In the genomic region with DNA sequence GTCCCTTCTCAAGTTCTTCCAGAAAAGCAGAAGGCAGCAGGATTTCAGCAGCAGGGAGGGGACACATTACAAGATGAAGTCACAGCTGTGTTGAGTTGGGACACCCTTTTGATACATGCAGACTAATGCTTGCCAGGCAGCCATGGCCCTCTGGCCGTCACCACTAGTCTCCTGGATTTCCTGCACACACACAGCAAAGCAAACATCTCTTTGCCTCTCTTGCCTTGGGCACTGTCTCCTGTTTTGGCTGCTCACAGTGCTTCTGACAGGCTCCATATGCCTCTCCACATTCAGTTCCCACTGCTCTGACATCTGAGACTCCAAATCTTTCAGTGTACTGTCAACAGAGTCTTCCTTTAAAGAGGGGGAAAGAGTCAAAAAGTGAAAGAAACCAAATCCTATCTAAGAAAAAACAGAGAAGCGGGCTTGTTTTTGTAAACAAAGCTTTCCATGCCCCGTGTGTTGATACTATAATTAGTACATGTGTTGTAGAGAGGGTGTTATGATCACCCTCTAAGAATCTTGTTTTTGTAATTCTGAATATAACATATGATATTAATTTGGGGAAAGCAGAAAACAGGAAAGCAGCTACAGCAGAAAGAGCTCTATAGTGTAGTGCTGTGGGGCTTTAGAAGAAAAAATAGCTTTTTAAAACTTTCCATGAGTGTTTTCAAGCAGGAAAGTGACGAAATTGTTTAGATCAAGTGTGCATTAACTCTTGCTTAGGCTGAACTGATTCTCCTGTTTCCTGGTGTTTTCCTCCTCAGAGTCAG, we compare ENCODE assay signal across 8 mouse cellular contexts.
DNase-seq lines count a peak whose midpoint lies in the region; ATAC-seq and TF ChIP-seq lines count a peak whose summit lies in the region.
"Had no signal": no experiment of that assay in that cellular context is flagged by ENCODE, and none has a peak within 500 bp of the region (broad histone marks: within the 10 kb centered on the region; RNA-seq: fewer than 3 reads in every experiment).

No protein-coding gene starts in this region.

- H3K9me3 ChIP-seq in midbrain, embryonic 10.5 days (replicated peaks) = no peaks in the 10 kb centered on the region
- no peaks in the 10 kb centered on the region for H3K9me3 ChIP-seq in midbrain, embryonic 14.5 days (ENCODE audit: control insufficient read depth, low read length)
- H3K9me3 ChIP-seq in forebrain, postnatal 0 days (ENCODE audit: low read length) = no peaks in the 10 kb centered on the region
- no peaks in the 10 kb centered on the region for H3K9me3 ChIP-seq in liver, embryonic 12.5 days (replicated peaks)
- H3K9me3 ChIP-seq: neural tube, embryonic 12.5 days had no signal

- DNase-seq in midbrain, embryonic 10.5 days (ENCODE audit: low spot score) = peak; percentile 12
- no peak for DNase-seq in midbrain, embryonic 14.5 days
- peak; percentile 52 for DNase-seq in forebrain, postnatal 0 days
- peak; percentile 37 for DNase-seq in heart, postnatal 4 days
- DNase-seq in right cerebral cortex, postnatal 4 days = peak; percentile 7

- no peak overlapping the region for H3K4me2 ChIP-seq in midbrain, embryonic 14.5 days (ENCODE audit: low read length)
- no peak overlapping the region for H3K4me2 ChIP-seq in forebrain, postnatal 0 days (ENCODE audit: low read depth)
- no peak overlapping the region for H3K4me2 ChIP-seq in liver, embryonic 12.5 days
- H3K4me2 ChIP-seq: neural tube, embryonic 12.5 days had no signal

- ATAC-seq in midbrain, embryonic 14.5 days (ENCODE audit: low FRiP score, low TSS enrichment) = no peak
- ATAC-seq in forebrain, postnatal 0 days = peak; percentile 93
- ATAC-seq in activated CD4-positive, CD25-positive, alpha-beta regulatory T cell, adult 4 months = no peak
- no peak for ATAC-seq in liver, embryonic 12.5 days

- no peaks in the 10 kb centered on the region for H3K4me1 ChIP-seq in midbrain, embryonic 10.5 days
- no peaks in the 10 kb centered on the region for H3K4me1 ChIP-seq in midbrain, embryonic 14.5 days (ENCODE audit: control insufficient read depth, insufficient read depth, low read length)
- no peaks in the 10 kb centered on the region for H3K4me1 ChIP-seq in forebrain, postnatal 0 days (ENCODE audit: insufficient read depth)
- peaks cover 19% of the 10 kb centered on the region for H3K4me1 ChIP-seq in liver, embryonic 12.5 days
- H3K4me1 ChIP-seq: neural tube, embryonic 12.5 days had no signal

- H3K9ac ChIP-seq in midbrain, embryonic 14.5 days (replicated peaks; ENCODE audit: low read length) = no peak overlapping the region
- H3K9ac ChIP-seq in forebrain, postnatal 0 days = no peak overlapping the region
- H3K9ac ChIP-seq in liver, embryonic 12.5 days = no peak overlapping the region
- H3K9ac ChIP-seq: neural tube, embryonic 12.5 days had no signal

- TF ChIP-seq CTCF in forebrain, postnatal 0 days (IDR thresholded peaks at IDR 0.05; ENCODE audit: low read depth) = no peak

- H3K4me3 ChIP-seq in midbrain, embryonic 10.5 days = no peak overlapping the region
- H3K4me3 ChIP-seq in midbrain, embryonic 14.5 days (replicated peaks; ENCODE audit: low read depth, low read length) = no peak overlapping the region
- H3K4me3 ChIP-seq in forebrain, postnatal 0 days (ENCODE audit: low read depth, low read length) = no peak overlapping the region
- no peak overlapping the region for H3K4me3 ChIP-seq in liver, embryonic 12.5 days
- H3K4me3 ChIP-seq: neural tube, embryonic 12.5 days had no signal

- no peaks in the 10 kb centered on the region for H3K27me3 ChIP-seq in midbrain, embryonic 10.5 days (ENCODE audit: low read depth, poor library complexity, severe bottlenecking)
- no peaks in the 10 kb centered on the region for H3K27me3 ChIP-seq in midbrain, embryonic 14.5 days (ENCODE audit: control insufficient read depth, insufficient read depth, low read length)
- no peaks in the 10 kb centered on the region for H3K27me3 ChIP-seq in forebrain, postnatal 0 days (ENCODE audit: insufficient read depth, low read length)
- no peaks in the 10 kb centered on the region for H3K27me3 ChIP-seq in liver, embryonic 12.5 days (replicated peaks)
- H3K27me3 ChIP-seq: neural tube, embryonic 12.5 days had no signal

- H3K36me3 ChIP-seq in midbrain, embryonic 10.5 days = no peaks in the 10 kb centered on the region
- no peaks in the 10 kb centered on the region for H3K36me3 ChIP-seq in midbrain, embryonic 14.5 days (ENCODE audit: control insufficient read depth, insufficient read depth, low read length)
- H3K36me3 ChIP-seq in forebrain, postnatal 0 days (ENCODE audit: insufficient read depth) = no peaks in the 10 kb centered on the region
- H3K36me3 ChIP-seq in liver, embryonic 12.5 days = no peaks in the 10 kb centered on the region
- H3K36me3 ChIP-seq: neural tube, embryonic 12.5 days had no signal

- WGBS in midbrain, embryonic 10.5 days = 66% methylated on average over 4 of the region's 4 CpGs
- 76% methylated on average over 4 of the region's 4 CpGs for WGBS in midbrain, embryonic 14.5 days
- 38% methylated on average over 4 of the region's 4 CpGs for WGBS in forebrain, postnatal 0 days
- 42% methylated on average over 4 of the region's 4 CpGs for WGBS in liver, embryonic 12.5 days (ENCODE audit: insufficient replicate concordance)

- no peak overlapping the region for H3K27ac ChIP-seq in midbrain, embryonic 10.5 days (replicated peaks)
- no peak overlapping the region for H3K27ac ChIP-seq in midbrain, embryonic 14.5 days (replicated peaks; ENCODE audit: low read depth, low read length)
- H3K27ac ChIP-seq in forebrain, postnatal 0 days (ENCODE audit: low read depth, low read length) = no peak overlapping the region
- H3K27ac ChIP-seq in liver, embryonic 12.5 days = no peak overlapping the region
- H3K27ac ChIP-seq: neural tube, embryonic 12.5 days had no signal
